Mouse (Mus musculus) Patski (cell line): ENCODE measurements around the gene Gsn. TPM values are rescaled to one million over a fixed set of nuclear protein-coding genes. Genes with fewer than 3 reads are reported as not detected.

Source experiments
- ATAC-seq: fragments of 100-300 bp; one replicate; pipeline ENCODE4 v1.8.0; 2021
- CTCF ChIA-PET: fragments of 350-600 bp; sonication (Branson Sonifier 250); formaldehyde crosslinking; loops from one replicate; lab custom pipeline; 2022; ENCODE audit warnings: inconsistent platforms; lab: Charles Lee
- POLR2A ChIA-PET: fragments of 350-600 bp; sonication (Branson Sonifier 250); formaldehyde crosslinking; loops from one replicate; lab custom pipeline; 2022; ENCODE audit warnings: antibody characterized with exemption, inconsistent platforms; lab: Charles Lee
- DNase-seq: peaks from one replicate; pipeline ENCODE4 v3.0.0-alpha.2; 2011; ENCODE audit warnings: low read depth, low spot score
- H3K27me3 ChIP-seq: fragments of 371-371 bp; one replicate; pipeline ENCODE4 v1.5.1; 2021
- CTCF ChIP-seq: fragments of 100-300 bp; IDR thresholded peaks from one replicate; pipeline ENCODE4 v1.5.1; 2021
- in situ Hi-C: fragments of 300-500 bp; cut with MboI; formaldehyde crosslinking; loops from 3 replicates; pipeline ENCODE4 v1.11.1; 2018; ENCODE audit warnings: low pct_unique_long_range_greater_than_20kb, mixed read lengths
- polyA plus RNA-seq: library from polyadenylated mRNA; unstranded; gene quantifications from one replicate; pipeline ENCODE4 v1.2.3, GENCODE M21; 2021

The Gsn gene
- polyA plus RNA-seq, 1 experiment from 2014 or later: 207 TPM

DNA sequence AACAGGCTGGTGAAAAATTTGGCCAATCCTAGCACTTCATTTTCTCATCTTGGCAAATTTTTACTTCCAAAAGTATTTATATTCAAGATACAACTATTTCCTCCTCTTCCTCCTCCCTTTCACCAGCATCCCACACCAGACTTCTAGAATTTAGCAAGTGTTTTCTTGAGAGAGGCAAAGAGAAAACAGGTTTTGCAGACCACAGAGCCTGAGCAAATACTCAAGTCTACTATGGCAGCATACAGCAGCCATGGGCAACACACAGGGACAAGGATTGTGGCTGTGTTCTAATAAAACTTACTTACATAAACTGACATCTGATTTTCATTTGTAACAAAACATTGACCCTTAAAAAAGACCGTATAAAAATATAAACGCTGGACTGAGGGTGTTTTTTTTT is 75.0 kb downstream of the Gsn start:
- no peak for TF ChIP-seq CTCF
- ChIA-PET CTCF (no interaction called here), POLR2A (no interaction called here)
- no peak for ATAC-seq
- in situ Hi-C loops: no loop called here
- no peak for DNase-seq
- H3K27me3 ChIP-seq: no peaks in the 10 kb centered on the region

DNA sequence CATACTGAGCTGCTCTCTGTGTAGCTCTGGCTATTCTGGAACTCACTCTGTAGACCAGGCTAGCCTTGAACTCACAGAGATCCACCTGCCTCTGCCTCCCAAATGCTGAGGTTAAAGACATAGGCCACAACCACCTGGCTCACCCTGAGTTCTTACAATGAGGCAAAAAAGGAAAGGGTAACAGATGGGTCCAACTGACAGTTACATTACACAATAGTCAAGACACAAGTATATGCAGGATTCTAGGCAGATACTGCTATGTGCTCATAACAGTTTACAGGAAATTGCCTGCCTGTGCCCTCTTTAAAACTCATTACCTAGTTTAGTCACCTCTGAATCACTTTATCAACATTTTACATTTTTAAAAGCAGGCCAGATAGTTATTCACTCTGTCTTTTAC is 77.5 kb downstream of the Gsn start:
- no peak for TF ChIP-seq CTCF
- ATAC-seq (no peak), DNase-seq (no peak)
- ChIA-PET CTCF (no interaction called here), POLR2A (interaction anchor here (0.7 kb wide), 1 partner anchor 597 kb away, joined by 3 read pairs; no protein-coding TSS in a partner anchor)
- in situ Hi-C loops: no loop called here
- no peaks in the 10 kb centered on the region for H3K27me3 ChIP-seq

DNA sequence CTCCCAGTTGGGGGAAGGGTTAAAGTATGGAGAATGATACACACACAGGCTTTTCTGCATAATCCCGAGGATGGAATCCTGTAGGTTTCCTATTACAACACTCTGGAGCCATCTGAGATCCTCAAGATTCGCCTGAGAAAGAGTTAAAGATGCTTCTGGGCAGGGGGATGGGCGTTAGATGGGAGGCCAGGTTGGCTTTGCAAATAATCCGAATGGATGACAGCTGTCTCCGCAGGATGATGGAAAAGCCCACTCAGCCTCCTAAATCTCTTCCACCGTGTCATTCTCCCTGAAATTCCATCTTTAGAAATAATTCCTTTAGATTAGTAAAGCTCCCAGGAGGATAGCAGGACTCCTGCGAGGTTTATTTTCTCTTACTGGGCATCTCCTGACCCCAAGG is 79.4 kb downstream of the Gsn start:
- TF ChIP-seq CTCF: no peak
- in situ Hi-C loops: no loop called here
- H3K27me3 ChIP-seq: no peaks in the 10 kb centered on the region
- POLR2A ChIA-PET: no interaction called here
- ATAC-seq (no peak), DNase-seq (no peak)
- CTCF ChIA-PET: interaction anchor here (0.8 to 1.4 kb wide), 3 partner anchors 14 to 30 kb away, joined by 3 to 4 read pairs (median 3); no protein-coding TSS in a partner anchor

- ChIA-PET POLR2A (interaction anchor here (1.4 kb wide), 1 partner anchor 16 kb away, joined by 4 read pairs; no protein-coding TSS in a partner anchor), CTCF (interaction anchor here (0.8 to 1.4 kb wide), 3 partner anchors 13 to 31 kb away, joined by 3 to 4 read pairs (median 3); no protein-coding TSS in a partner anchor)
- TF ChIP-seq CTCF: no peak
- in situ Hi-C loops: no loop called here
- H3K27me3 ChIP-seq: no peaks in the 10 kb centered on the region
- DNase-seq (peak; percentile 43), ATAC-seq (peak; percentile 92)
These were observed 80.5 kb downstream of the Gsn start, which contains the start of gene Stom for GRCm38 (mm10) chr2:35336388-35337280. Gene Stom, minus strand, starts transcription at chr2:35336976.

DNA sequence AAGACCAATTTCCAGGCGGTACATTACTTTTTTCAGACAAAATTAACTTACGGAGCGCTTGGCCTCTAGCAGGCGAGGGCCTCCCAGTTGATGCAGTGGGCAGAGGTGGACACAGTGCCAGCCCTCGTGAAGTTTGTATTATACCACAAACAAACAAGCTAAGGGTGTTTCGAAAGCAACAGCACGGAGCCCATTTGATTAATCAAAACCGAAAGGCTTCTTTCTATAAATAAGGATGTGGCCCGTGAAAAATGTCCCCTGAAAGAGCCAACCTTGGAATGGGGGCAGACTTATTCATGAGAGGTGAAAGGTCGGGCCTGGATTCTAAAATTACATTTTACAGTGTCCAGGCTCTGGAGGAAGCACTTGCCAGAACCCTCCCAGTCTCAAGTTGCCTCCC is 81.2 kb downstream of the Gsn start:
- ChIA-PET CTCF (no interaction called here), POLR2A (interaction anchor here (0.8 to 1.4 kb wide), 2 partner anchors 16 to 28 kb away, joined by 4 to 6 read pairs; no protein-coding TSS in a partner anchor)

DNA sequence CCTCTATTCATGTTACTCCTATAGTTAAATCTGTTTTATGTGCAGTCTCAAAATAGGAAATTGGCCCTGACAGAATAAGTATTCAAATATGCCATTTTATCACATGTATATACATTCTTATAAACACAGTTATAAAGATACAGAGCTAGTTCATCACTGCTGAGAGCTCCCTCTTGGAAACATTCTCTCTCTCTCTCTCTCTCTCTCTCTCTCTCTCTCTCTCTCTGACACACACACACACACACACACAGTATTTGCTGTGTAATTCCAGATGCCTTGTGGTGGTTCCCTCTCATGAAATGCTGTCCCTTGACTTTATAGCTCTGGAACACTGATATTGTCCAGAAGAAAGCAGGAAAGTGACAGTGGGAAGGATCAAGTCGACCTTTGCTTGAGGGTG is 81.9 kb downstream of the Gsn start:
- TF ChIP-seq CTCF: no peak
- ChIA-PET CTCF (interaction anchor here (0.9 kb wide), 1 partner anchor 11 kb away, joined by 3 read pairs; no protein-coding TSS in a partner anchor), POLR2A (interaction anchor here (0.8 kb wide), 1 partner anchor 27 kb away, joined by 6 read pairs; no protein-coding TSS in a partner anchor)
- DNase-seq: no peak
- no peak for ATAC-seq
- in situ Hi-C loops: no loop called here
- no peaks in the 10 kb centered on the region for H3K27me3 ChIP-seq

More for the DNA sequence above, 81.2 kb downstream of the Gsn start:
- H3K27me3 ChIP-seq: no peaks in the 10 kb centered on the region
- ATAC-seq (no peak), DNase-seq (no peak)
- TF ChIP-seq CTCF: no peak
- in situ Hi-C loops: no loop called here

DNA sequence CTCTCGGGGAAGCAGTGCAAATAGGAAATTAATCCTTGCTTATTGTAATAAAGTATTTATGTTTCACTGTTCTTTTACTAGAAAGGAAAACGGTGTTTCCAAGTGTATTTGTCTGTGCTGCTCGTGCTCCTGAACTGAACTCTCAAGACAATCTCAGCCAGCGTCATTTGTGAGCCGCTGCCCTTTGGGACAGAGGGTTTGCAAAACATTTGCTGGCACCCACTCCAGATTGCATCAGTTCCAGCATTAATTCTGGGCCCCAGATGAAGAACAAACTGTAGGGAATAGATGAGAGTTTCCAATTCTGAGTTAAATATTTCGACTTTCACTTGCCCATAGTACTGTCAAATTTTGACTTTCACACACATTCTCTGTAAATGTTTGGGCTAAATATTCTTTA is 82.5 kb downstream of the Gsn start:
- CTCF ChIA-PET: interaction anchor here (0.9 kb wide), 1 partner anchor 10 kb away, joined by 3 read pairs; no protein-coding TSS in a partner anchor
- H3K27me3 ChIP-seq: no peaks in the 10 kb centered on the region
- DNase-seq (no peak), ATAC-seq (no peak)
- in situ Hi-C loops: no loop called here
- POLR2A ChIA-PET: no interaction called here
- TF ChIP-seq CTCF: no peak

- ATAC-seq (no peak), DNase-seq (no peak)
- ChIA-PET POLR2A (interaction anchor here (0.9 kb wide), 1 partner anchor 128 kb away, joined by 3 read pairs; no protein-coding TSS in a partner anchor), CTCF (no interaction called here)
- no peaks in the 10 kb centered on the region for H3K27me3 ChIP-seq
- in situ Hi-C loops: no loop called here
- TF ChIP-seq CTCF: no peak
These were observed 86.4 kb downstream of the Gsn start for GRCm38 (mm10) chr2:35342605-35343004.

DNA sequence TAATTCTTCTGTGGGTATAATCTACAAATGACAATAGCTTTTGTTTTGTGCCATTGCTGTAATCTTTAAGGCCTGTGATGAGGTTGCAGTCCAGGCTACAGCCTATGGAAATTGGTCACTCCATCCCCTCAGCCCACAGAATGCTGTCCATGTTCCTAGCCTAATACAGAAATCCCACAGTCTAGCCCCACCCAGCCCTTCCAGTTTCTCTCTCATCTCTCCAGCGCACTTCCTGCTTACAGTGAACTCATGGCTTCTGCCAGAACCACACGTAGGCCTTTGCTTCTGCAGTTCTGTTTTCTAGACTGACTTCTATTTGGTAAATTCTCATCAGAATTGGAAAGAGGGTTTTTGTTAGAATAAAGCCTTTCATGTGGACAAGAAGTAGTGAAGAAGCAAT is 89.8 kb downstream of the Gsn start:
- CTCF ChIA-PET: no interaction called here
- in situ Hi-C loops: loop anchor here (5.0 kb wide), 1 partner anchor 49 kb away; no protein-coding TSS in a partner anchor
- POLR2A ChIA-PET: interaction anchor here (0.6 kb wide), 1 partner anchor 71 kb away, joined by 3 read pairs; no protein-coding TSS in a partner anchor

DNA sequence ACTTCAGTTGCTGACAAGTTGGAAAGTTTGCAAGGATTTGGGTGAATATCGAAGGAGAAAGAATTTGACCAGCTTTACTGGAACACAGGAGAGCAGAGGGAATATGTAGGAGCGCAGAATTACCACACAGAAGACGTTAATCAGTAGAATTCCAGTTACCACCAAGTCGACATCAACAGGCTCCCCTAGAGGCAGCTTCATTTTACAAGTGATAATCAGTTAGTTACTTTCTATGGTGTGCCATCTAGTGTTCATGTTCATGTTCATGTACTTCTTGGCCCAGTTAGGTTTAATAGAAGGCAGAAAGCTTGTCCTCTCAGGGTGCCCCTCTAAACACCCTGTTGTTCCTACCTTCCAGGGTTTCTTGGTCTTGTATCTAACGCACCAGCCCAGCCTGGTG is 93.0 kb downstream of the Gsn start:
- CTCF ChIA-PET: interaction anchor here (0.7 to 2.3 kb wide), 15 partner anchors 9 to 85 kb away, joined by 3 to 13 read pairs (median 4); partner anchors contain the start of gene Stom
- TF ChIP-seq CTCF: peak; percentile 41
- in situ Hi-C loops: loop anchor here (5.0 kb wide), 1 partner anchor 52 kb away; no protein-coding TSS in a partner anchor
- POLR2A ChIA-PET: interaction anchor here (1.0 kb wide), 1 partner anchor 52 kb away, joined by 5 read pairs; no protein-coding TSS in a partner anchor
- DNase-seq: no peak
- peak; percentile 44 for ATAC-seq
- peaks cover 3% of the 10 kb centered on the region for H3K27me3 ChIP-seq

More for the DNA sequence above, 89.8 kb downstream of the Gsn start:
- H3K27me3 ChIP-seq: no peaks in the 10 kb centered on the region
- no peak for DNase-seq
- ATAC-seq: no peak
- no peak for TF ChIP-seq CTCF

Other genes with a start within 250 kb of the Gsn start
- not detected for gene Hc, start 194.9 kb upstream of the Gsn start, polyA plus RNA-seq
- gene AI182371, start 154.8 kb upstream of the Gsn start, polyA plus RNA-seq: 0.12 TPM
- 17.4 TPM for gene Cntrl, start 146.9 kb upstream of the Gsn start, polyA plus RNA-seq
- gene Rab14, start 55.3 kb upstream of the Gsn start, polyA plus RNA-seq: 136 TPM
- gene Stom, start 80.6 kb downstream of the Gsn start, polyA plus RNA-seq: 19.6 TPM
- not detected for gene 4930568D16Rik, start 111.3 kb downstream of the Gsn start, polyA plus RNA-seq
- not detected for gene 4930402F06Rik, start 140.8 kb downstream of the Gsn start, polyA plus RNA-seq
- 25.5 TPM for gene Ggta1, start 206.9 kb downstream of the Gsn start, polyA plus RNA-seq